Mouse (Mus musculus): ENCODE data around the gene Limd2. TPM values are rescaled to one million over a fixed set of nuclear protein-coding genes. Genes with fewer than 3 reads are reported as not detected.

The Limd2 gene
- polyA plus RNA-seq, 1 experiment from 2014 or later = 250 TPM

GRCm38 (mm10) chr11:106122736-106123135 is 37.9 kb downstream of the Limd2 start:
- peaks cover 64% of the 10 kb centered on the region for H3K36me3 ChIP-seq
- H3K27ac ChIP-seq (replicated peaks) = no peak overlapping the region
- no peak overlapping the region for H3K9ac ChIP-seq
- no peaks in the 10 kb centered on the region for H3K9me3 ChIP-seq (replicated peaks)
- no peaks in the 10 kb centered on the region for H3K27me3 ChIP-seq
- no peak overlapping the region for H3K4me2 ChIP-seq (replicated peaks)
- no peak overlapping the region for H3K4me3 ChIP-seq (replicated peaks)
- WGBS = 84% methylated on average over 3 of the region's 3 CpGs
- no peak for ATAC-seq (ENCODE audit: insufficient number of reproducible peaks, low FRiP score, low TSS enrichment, low read depth)
- H3K4me1 ChIP-seq = no peaks in the 10 kb centered on the region

GRCm38 (mm10) chr11:106122221-106122620 is 38.4 kb downstream of the Limd2 start:
- Histone ChIP-seq H3K9me3 (replicated peaks) (no peaks in the 10 kb centered on the region), H3K27ac (replicated peaks) (no peak overlapping the region)
- 96% methylated on average over 5 of the region's 5 CpGs for WGBS

GRCm38 (mm10) chr11:106111688-106112087 is 49.0 kb downstream of the Limd2 start:
- no peak for ATAC-seq (ENCODE audit: insufficient number of reproducible peaks, low FRiP score, low TSS enrichment, low read depth)
- Histone ChIP-seq H3K36me3 (peaks cover 43% of the 10 kb centered on the region), H3K27me3 (no peaks in the 10 kb centered on the region), H3K9me3 (replicated peaks) (no peaks in the 10 kb centered on the region), H3K4me2 (replicated peaks) (no peak overlapping the region), H3K9ac (no peak overlapping the region), H3K4me3 (replicated peaks) (no peak overlapping the region), H3K4me1 (no peaks in the 10 kb centered on the region), H3K27ac (replicated peaks) (peak overlapping the region; percentile 35; the same call in 1 of the 2 replicates)

More at GRCm38 (mm10) chr11:106122221-106122620, 38.4 kb downstream of the Limd2 start:
- H3K9ac ChIP-seq = no peak overlapping the region
- ATAC-seq (ENCODE audit: insufficient number of reproducible peaks, low FRiP score, low TSS enrichment, low read depth) = no peak
- H3K4me1 ChIP-seq = no peaks in the 10 kb centered on the region
- no peaks in the 10 kb centered on the region for H3K27me3 ChIP-seq
- H3K4me3 ChIP-seq (replicated peaks) = no peak overlapping the region
- no peak overlapping the region for H3K4me2 ChIP-seq (replicated peaks)
- H3K36me3 ChIP-seq = peaks cover 66% of the 10 kb centered on the region

Other genes with a start within 250 kb of the Limd2 start
- gene Cyb561, start 207.5 kb downstream of the Limd2 start, polyA plus RNA-seq (2015; fragmentation: Nextera tagmentation; extraction: Ambion mirVana) = 29.5 and 34.6 TPM in 2 replicates
- 1.0 and 1.3 TPM in 2 replicates for gene Ace, start 192.9 kb downstream of the Limd2 start, polyA plus RNA-seq (2015; fragmentation: Nextera tagmentation; extraction: Ambion mirVana)
- gene Ace3, start 166.2 kb downstream of the Limd2 start, polyA plus RNA-seq (2015; fragmentation: Nextera tagmentation; extraction: Ambion mirVana) = not detected in 2 replicates
- gene Kcnh6, start 152.7 kb downstream of the Limd2 start, polyA plus RNA-seq (2015; fragmentation: Nextera tagmentation; extraction: Ambion mirVana) = 0.76 and 0.98 TPM in 2 replicates
- 59.9 and 64.3 TPM in 2 replicates for gene Dcaf7, start 124.0 kb downstream of the Limd2 start, polyA plus RNA-seq (2015; fragmentation: Nextera tagmentation; extraction: Ambion mirVana)
- 9.2 and 10.1 TPM in 2 replicates for gene Taco1, start 94.8 kb downstream of the Limd2 start, polyA plus RNA-seq (2015; fragmentation: Nextera tagmentation; extraction: Ambion mirVana)
- 27.5 and 27.6 TPM in 2 replicates for gene Map3k3, start 76.2 kb downstream of the Limd2 start, polyA plus RNA-seq (2015; fragmentation: Nextera tagmentation; extraction: Ambion mirVana)
- 0.71 TPM in 1 of 2 replicates, not detected in the other for gene Gm10840, start within 50 bp of the Limd2 start, polyA plus RNA-seq (2015; fragmentation: Nextera tagmentation; extraction: Ambion mirVana)
- gene Strada, start 41.3 kb upstream of the Limd2 start, polyA plus RNA-seq (2015; fragmentation: Nextera tagmentation; extraction: Ambion mirVana) = 28.4 and 29.3 TPM in 2 replicates
- 88.9 and 91.8 TPM in 2 replicates for gene Ccdc47, start 55.5 kb upstream of the Limd2 start, polyA plus RNA-seq (2015; fragmentation: Nextera tagmentation; extraction: Ambion mirVana)
- gene Ddx42, start 56.1 kb upstream of the Limd2 start, polyA plus RNA-seq (2015; fragmentation: Nextera tagmentation; extraction: Ambion mirVana) = 71.1 and 77.5 TPM in 2 replicates
- gene Ftsj3, start 95.2 kb upstream of the Limd2 start, polyA plus RNA-seq (2015; fragmentation: Nextera tagmentation; extraction: Ambion mirVana) = 53.7 and 54.7 TPM in 2 replicates
- gene Psmc5, start 95.3 kb upstream of the Limd2 start, polyA plus RNA-seq (2015; fragmentation: Nextera tagmentation; extraction: Ambion mirVana) = 279 and 291 TPM in 2 replicates
- 120 TPM in 2 replicates for gene Smarcd2, start 112.1 kb upstream of the Limd2 start, polyA plus RNA-seq (2015; fragmentation: Nextera tagmentation; extraction: Ambion mirVana)
- 0.46 and 0.71 TPM in 2 replicates for gene Tcam1, start 115.8 kb upstream of the Limd2 start, polyA plus RNA-seq (2015; fragmentation: Nextera tagmentation; extraction: Ambion mirVana)
- not detected in 2 replicates for gene Gh, start 141.0 kb upstream of the Limd2 start, polyA plus RNA-seq (2015; fragmentation: Nextera tagmentation; extraction: Ambion mirVana)
- 2.3 and 3.4 TPM in 2 replicates for gene Cd79b, start 153.9 kb upstream of the Limd2 start, polyA plus RNA-seq (2015; fragmentation: Nextera tagmentation; extraction: Ambion mirVana)
- gene Scn4a, start 192.4 kb upstream of the Limd2 start, polyA plus RNA-seq (2015; fragmentation: Nextera tagmentation; extraction: Ambion mirVana) = 0.59 and 0.68 TPM in 2 replicates
- gene Prr29, start 204.6 kb upstream of the Limd2 start, polyA plus RNA-seq (2015; fragmentation: Nextera tagmentation; extraction: Ambion mirVana) = 2.9 and 4.7 TPM in 2 replicates
- 39.4 and 43.2 TPM in 2 replicates for gene Icam2, start 227.2 kb upstream of the Limd2 start, polyA plus RNA-seq (2015; fragmentation: Nextera tagmentation; extraction: Ambion mirVana)